Mouse (Mus musculus) myocyte (in vitro differentiated cells): Measurements from ENCODE around the gene Lbhd2.

ENCODE experiments used
- CEBPB ChIP-seq: IDR thresholded peaks from 2 replicates; pipeline ENCODE4 v1.6.1; 2011; ENCODE audit warnings: mild to moderate bottlenecking, moderate library complexity; ENCODE audit not compliant: poor library complexity, insufficient read depth, severe bottlenecking
- E2F4 ChIP-seq: IDR thresholded peaks from one replicate; pipeline ENCODE4 v1.6.1; 2011; ENCODE audit warnings: mild to moderate bottlenecking, control low read depth, moderate library complexity; ENCODE audit not compliant: insufficient read depth
- MAX ChIP-seq: IDR thresholded peaks from one replicate; pipeline ENCODE4 v1.6.1; 2011; ENCODE audit warnings: low read depth, mild to moderate bottlenecking, control low read depth
- MYOD1 ChIP-seq, 3 experiments: IDR thresholded peaks; one replicate each; pipeline ENCODE4 v1.6.1; 2011; ENCODE audit warnings: control low read depth in 2 of 3, low read depth in 2 of 3, mild to moderate bottlenecking in 2 of 3, moderate library complexity in 1 of 3; ENCODE audit not compliant: insufficient read length in 2 of 3, control insufficient read depth in 1 of 3
- MYOG ChIP-seq, 3 experiments: IDR thresholded peaks; one replicate each; pipeline ENCODE4 v1.6.1; 2011; ENCODE audit warnings: control low read depth in 2 of 3, low read depth in 2 of 3, mild to moderate bottlenecking in 2 of 3; ENCODE audit not compliant: insufficient read length in 2 of 3, control insufficient read depth in 1 of 3, insufficient read depth in 1 of 3
- POLR2A ChIP-seq: IDR thresholded peaks from one replicate; pipeline ENCODE4 v1.6.1; 2011; ENCODE audit warnings: low read depth, mild to moderate bottlenecking, control low read depth, moderate library complexity; ENCODE audit not compliant: insufficient read length
- POLR2AphosphoS2 ChIP-seq: IDR thresholded peaks from one replicate; pipeline ENCODE4 v1.6.1; 2011; ENCODE audit warnings: low read depth, control low read depth; ENCODE audit not compliant: insufficient read length
- SRF ChIP-seq: IDR thresholded peaks from one replicate; pipeline ENCODE4 v1.6.1; 2011; ENCODE audit warnings: low read depth; ENCODE audit not compliant: control insufficient read depth, insufficient read length
- TCF12 ChIP-seq: IDR thresholded peaks from one replicate; pipeline ENCODE4 v1.6.1; 2011; ENCODE audit warnings: mild to moderate bottlenecking, control low read depth; ENCODE audit not compliant: poor library complexity, insufficient read depth, severe bottlenecking
- TCF3 ChIP-seq: IDR thresholded peaks from one replicate; pipeline ENCODE4 v1.6.1; 2011; ENCODE audit warnings: low read depth, control low read depth; ENCODE audit not compliant: insufficient read length
- USF1 ChIP-seq: IDR thresholded peaks from one replicate; pipeline ENCODE4 v1.6.1; 2011; ENCODE audit warnings: low read depth, mild to moderate bottlenecking, control low read depth, moderate library complexity

- no peak for TF ChIP-seq TCF3
- no peak for TF ChIP-seq POLR2A
- TF ChIP-seq USF1: no peak
- TF ChIP-seq E2F4: no peak
- no peak for TF ChIP-seq MYOG (IDR thresholded peaks at IDR 0.05; ENCODE audit: control insufficient read depth in 1 of 3, insufficient read depth in 1 of 3, insufficient read length in 2 of 3, low read depth in 2 of 3)
- no peak for TF ChIP-seq SRF
- TF ChIP-seq POLR2AphosphoS2: no peak
- TF ChIP-seq MYOD1 (IDR thresholded peaks at IDR 0.05; ENCODE audit: control insufficient read depth in 1 of 3, insufficient read length in 2 of 3, low read depth in 2 of 3): no peak
- TF ChIP-seq MAX: no peak
- TF ChIP-seq TCF12: no peak
- TF ChIP-seq CEBPB: no peak
Measured at GRCm38 (mm10) chr12:111448931-111449705, 42.5 kb downstream of the Lbhd2 start.
